Mouse (Mus musculus): ENCODE data around the gene Otx2. TPM values are rescaled to one million over a fixed set of nuclear protein-coding genes. Genes with fewer than 3 reads are reported as not detected.

Otx2 gene
- polyA plus RNA-seq, 2 experiments = 0.07 TPM; not detected in 1

DNA sequence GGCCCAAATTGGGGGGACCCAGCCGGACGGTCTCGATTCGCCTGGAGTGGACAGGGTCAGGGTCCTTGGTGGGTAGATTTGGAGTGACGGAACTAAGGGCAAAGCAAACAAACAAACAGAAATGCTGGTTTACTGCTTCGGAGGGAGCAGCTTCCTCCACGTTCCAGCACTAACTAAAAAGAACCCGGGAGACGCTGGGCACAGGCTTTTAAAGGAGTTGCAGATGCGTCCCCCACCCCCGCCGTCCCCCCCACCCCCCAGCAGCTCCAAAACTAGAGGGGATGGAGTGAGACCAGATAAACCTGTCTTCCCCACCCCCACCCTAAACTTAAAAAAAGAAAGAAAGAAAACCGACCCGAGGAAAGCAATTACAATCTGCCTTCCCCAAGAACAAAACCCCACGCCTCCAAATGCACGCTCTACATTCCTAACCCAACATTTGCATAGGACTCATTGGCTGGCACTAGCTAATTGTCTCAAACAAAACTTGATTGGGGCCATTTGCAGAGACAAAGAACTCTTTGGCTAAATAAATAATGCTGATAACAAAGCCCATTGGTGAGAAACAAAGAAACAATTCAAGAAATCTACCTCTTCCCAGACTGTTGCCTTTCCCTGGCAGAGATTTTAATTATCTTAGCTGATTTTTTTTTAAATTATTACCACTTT, 10.9 kb downstream of the Otx2 start:
- no peaks in the 10 kb centered on the region for H3K36me3 ChIP-seq (replicated peaks; ENCODE audit: control insufficient read depth, insufficient read depth, low read depth)
- H3K4me1 ChIP-seq (replicated peaks; ENCODE audit: control insufficient read depth in 2 of 2, insufficient read depth in 2 of 2, low read length in 1 of 2) = no peaks in the 10 kb centered on the region
- ATAC-seq (ENCODE audit: insufficient read depth) (no peak), DNase-seq (ENCODE audit: low read depth in 3 of 3, low spot score in 3 of 3) (no peak)
- no peak overlapping the region for H3K9ac ChIP-seq (replicated peaks)
- H3K27me3 ChIP-seq (ENCODE audit: control insufficient read depth, insufficient read depth, low read length) = peaks cover 92% of the 10 kb centered on the region
- no peak overlapping the region for H3K27ac ChIP-seq
- H3K9me3 ChIP-seq (ENCODE audit: control insufficient read depth, low read length) = no peaks in the 10 kb centered on the region
- H3K4me2 ChIP-seq (ENCODE audit: low read depth) = no peak overlapping the region
- no peak overlapping the region for H3K4me3 ChIP-seq (ENCODE audit: insufficient read depth in 1 of 2, low read depth in 2 of 2, low read length in 2 of 2)
- WGBS (ENCODE audit: insufficient replicate concordance) = 5% methylated on average over 16 of the region's 16 CpGs
- TF ChIP-seq CTCF (IDR thresholded peaks at IDR 0.05; ENCODE audit: low read depth) = no peak
- no peak for TF ChIP-seq EP300 (IDR thresholded peaks at IDR 0.05; ENCODE audit: low read depth)

DNA sequence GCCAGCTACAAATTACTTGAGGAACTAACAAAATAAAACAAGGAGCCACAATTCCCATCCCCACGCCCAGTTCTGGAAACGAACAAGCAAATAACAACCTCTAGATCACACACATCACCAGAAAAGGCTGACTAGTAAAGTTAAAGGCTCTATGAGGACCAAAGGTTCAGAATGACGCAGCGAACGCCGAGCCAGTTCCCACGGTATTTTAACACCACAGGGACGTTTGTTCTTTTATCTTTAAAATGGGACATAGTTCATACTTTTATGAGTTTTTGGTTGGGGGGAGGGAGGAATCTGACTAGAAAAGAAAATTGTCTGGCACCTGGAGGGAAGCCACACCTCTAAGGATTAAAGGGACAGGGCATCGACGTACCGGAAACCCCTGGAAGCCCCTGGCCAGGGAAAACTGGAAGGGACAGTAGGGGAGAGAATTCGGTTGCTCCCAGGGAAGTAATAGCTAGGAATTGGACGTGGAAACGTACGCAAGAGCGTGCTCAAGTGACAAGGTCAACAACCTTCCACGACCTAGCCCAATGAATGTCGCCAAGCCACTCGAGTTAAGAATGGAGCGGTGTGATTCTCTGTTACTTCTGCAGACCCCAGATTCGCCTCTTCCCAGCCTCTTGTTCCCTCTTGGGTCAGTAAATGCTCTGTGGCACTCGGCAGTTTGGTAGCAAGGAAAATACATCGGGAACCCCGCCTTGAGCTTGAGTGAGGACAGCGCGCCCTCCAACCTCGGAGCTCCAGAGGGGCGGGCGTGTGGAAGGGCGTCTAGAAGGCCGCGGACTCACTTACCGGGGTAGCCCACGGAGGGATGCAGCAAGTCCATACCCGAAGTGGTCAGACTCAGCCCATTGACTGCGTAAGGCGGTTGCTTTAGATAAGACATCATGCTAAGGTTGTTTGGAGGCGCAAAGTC, 11.7 kb downstream of the Otx2 start:
- Histone ChIP-seq H3K27me3 (ENCODE audit: control insufficient read depth, insufficient read depth, low read length) (peaks cover 91% of the 10 kb centered on the region), H3K36me3 (replicated peaks; ENCODE audit: control insufficient read depth, insufficient read depth, low read depth) (no peaks in the 10 kb centered on the region), H3K27ac (no peak overlapping the region), H3K9me3 (ENCODE audit: control insufficient read depth, low read length) (no peaks in the 10 kb centered on the region), H3K4me3 (ENCODE audit: insufficient read depth in 1 of 2, low read depth in 2 of 2, low read length in 2 of 2) (no peak overlapping the region), H3K9ac (replicated peaks) (no peak overlapping the region), H3K4me2 (ENCODE audit: low read depth) (no peak overlapping the region), H3K4me1 (replicated peaks; ENCODE audit: control insufficient read depth in 2 of 2, insufficient read depth in 2 of 2, low read length in 1 of 2) (no peaks in the 10 kb centered on the region)
- DNase-seq (ENCODE audit: low read depth in 3 of 3, low spot score in 3 of 3) (no peak), ATAC-seq (ENCODE audit: insufficient read depth) (no peak)
- TF ChIP-seq CTCF (IDR thresholded peaks at IDR 0.05; ENCODE audit: low read depth) (no peak), EP300 (IDR thresholded peaks at IDR 0.05; ENCODE audit: low read depth) (no peak)
- 6% methylated on average over 38 of the region's 38 CpGs for WGBS (ENCODE audit: insufficient replicate concordance)

DNA sequence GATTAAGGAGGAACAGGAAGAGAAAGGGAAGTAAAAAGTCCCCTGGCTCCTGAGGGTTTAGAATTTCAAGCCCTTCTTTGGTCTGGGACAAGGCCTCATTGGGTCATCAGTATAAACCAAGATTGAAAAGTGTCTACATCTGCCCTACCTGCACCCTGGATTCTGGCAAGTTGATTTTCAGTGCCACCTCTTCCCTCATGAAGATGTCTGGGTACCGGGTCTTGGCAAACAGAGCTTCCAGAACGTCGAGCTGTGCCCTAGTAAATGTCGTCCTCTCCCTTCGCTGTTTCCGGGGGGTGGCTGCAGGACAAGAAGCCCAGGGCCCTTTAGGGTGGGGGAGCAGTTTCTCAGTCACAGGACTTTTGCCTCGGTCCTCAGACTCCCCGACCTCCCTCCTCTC, 12.5 kb downstream of the Otx2 start:
- WGBS (ENCODE audit: insufficient replicate concordance) = 12% methylated on average over 8 of the region's 8 CpGs
- no peaks in the 10 kb centered on the region for H3K4me1 ChIP-seq (replicated peaks; ENCODE audit: control insufficient read depth in 2 of 2, insufficient read depth in 2 of 2, low read length in 1 of 2)

DNA sequence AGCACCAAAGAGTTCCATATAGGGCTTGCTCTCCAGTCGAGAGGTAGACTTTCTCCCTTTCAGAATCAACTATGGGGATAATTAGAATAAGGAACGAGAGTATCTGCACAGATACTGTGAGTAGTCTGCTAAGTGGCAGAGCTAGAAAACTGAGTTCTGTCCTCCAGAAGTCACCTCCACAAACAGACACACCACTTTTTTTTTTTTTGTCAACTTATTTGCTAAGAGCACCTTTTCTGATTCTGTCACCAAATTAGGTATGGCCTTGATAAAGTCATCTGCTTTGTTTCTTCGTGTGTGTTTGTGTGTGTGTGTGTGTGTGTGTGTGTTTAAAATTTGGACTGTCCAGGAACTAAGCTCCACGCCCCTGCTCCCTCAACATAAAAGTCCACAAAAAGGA, 13.0 kb downstream of the Otx2 start:
- Histone ChIP-seq H3K9ac (replicated peaks) (no peak overlapping the region), H3K9me3 (ENCODE audit: control insufficient read depth, low read length) (no peaks in the 10 kb centered on the region), H3K4me3 (ENCODE audit: insufficient read depth in 1 of 2, low read depth in 2 of 2, low read length in 2 of 2) (no peak overlapping the region), H3K27me3 (ENCODE audit: control insufficient read depth, insufficient read depth, low read length) (peaks cover 91% of the 10 kb centered on the region), H3K36me3 (replicated peaks; ENCODE audit: control insufficient read depth, insufficient read depth, low read depth) (no peaks in the 10 kb centered on the region), H3K4me2 (ENCODE audit: low read depth) (no peak overlapping the region), H3K27ac (no peak overlapping the region), H3K4me1 (replicated peaks; ENCODE audit: control insufficient read depth in 2 of 2, insufficient read depth in 2 of 2, low read length in 1 of 2) (no peaks in the 10 kb centered on the region)
- TF ChIP-seq EP300 (IDR thresholded peaks at IDR 0.05; ENCODE audit: low read depth) (no peak), CTCF (IDR thresholded peaks at IDR 0.05; ENCODE audit: low read depth) (no peak)
- 38% methylated on average over 4 of the region's 4 CpGs for WGBS (ENCODE audit: insufficient replicate concordance)
- ATAC-seq (ENCODE audit: insufficient read depth) (no peak), DNase-seq (ENCODE audit: low read depth in 3 of 3, low spot score in 3 of 3) (no peak)

More for the DNA sequence above, 12.5 kb downstream of the Otx2 start:
- H3K4me2 ChIP-seq (ENCODE audit: low read depth) = no peak overlapping the region
- H3K27ac ChIP-seq = no peak overlapping the region
- H3K9me3 ChIP-seq (ENCODE audit: control insufficient read depth, low read length) = no peaks in the 10 kb centered on the region
- H3K27me3 ChIP-seq (ENCODE audit: control insufficient read depth, insufficient read depth, low read length) = peaks cover 91% of the 10 kb centered on the region
- TF ChIP-seq CTCF (IDR thresholded peaks at IDR 0.05; ENCODE audit: low read depth) (no peak), EP300 (IDR thresholded peaks at IDR 0.05; ENCODE audit: low read depth) (no peak)
- no peak for DNase-seq (ENCODE audit: low read depth in 3 of 3, low spot score in 3 of 3)
- no peak for ATAC-seq (ENCODE audit: insufficient read depth)
- no peak overlapping the region for H3K4me3 ChIP-seq (ENCODE audit: insufficient read depth in 1 of 2, low read depth in 2 of 2, low read length in 2 of 2)
- no peaks in the 10 kb centered on the region for H3K36me3 ChIP-seq (replicated peaks; ENCODE audit: control insufficient read depth, insufficient read depth, low read depth)
- H3K9ac ChIP-seq (replicated peaks) = no peak overlapping the region

DNA sequence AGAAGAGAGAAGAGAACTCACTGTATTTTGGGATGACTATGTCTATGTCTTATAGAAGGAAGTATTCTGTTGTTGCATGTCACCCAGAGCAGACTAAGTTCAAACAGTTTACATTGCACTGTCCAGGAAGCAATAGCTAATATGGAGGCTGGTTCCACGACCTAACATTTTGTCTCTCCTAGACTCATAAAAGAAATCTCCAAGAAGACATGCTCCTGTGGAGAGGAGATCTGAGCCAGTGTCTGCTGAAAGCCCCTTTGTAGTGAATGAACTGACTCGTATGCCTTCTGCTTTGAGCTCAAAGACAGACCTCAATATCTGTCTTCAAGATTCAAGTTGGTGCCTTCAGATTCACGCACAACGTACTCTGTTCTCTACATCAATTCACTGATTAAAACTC, 14.0 kb downstream of the Otx2 start:
- 43% methylated on average over 4 of the region's 4 CpGs for WGBS (ENCODE audit: insufficient replicate concordance)
- H3K36me3 ChIP-seq (replicated peaks; ENCODE audit: control insufficient read depth, insufficient read depth, low read depth) = no peaks in the 10 kb centered on the region
- no peaks in the 10 kb centered on the region for H3K9me3 ChIP-seq (ENCODE audit: control insufficient read depth, low read length)
- no peak overlapping the region for H3K9ac ChIP-seq (replicated peaks)
- no peak for ATAC-seq (ENCODE audit: insufficient read depth)
- no peaks in the 10 kb centered on the region for H3K4me1 ChIP-seq (replicated peaks; ENCODE audit: control insufficient read depth in 2 of 2, insufficient read depth in 2 of 2, low read length in 1 of 2)
- H3K4me3 ChIP-seq (ENCODE audit: insufficient read depth in 1 of 2, low read depth in 2 of 2, low read length in 2 of 2) = no peak overlapping the region
- no peak for TF ChIP-seq EP300 (IDR thresholded peaks at IDR 0.05; ENCODE audit: low read depth)
- TF ChIP-seq CTCF (IDR thresholded peaks at IDR 0.05; ENCODE audit: low read depth) = no peak
- DNase-seq (ENCODE audit: low read depth in 3 of 3, low spot score in 3 of 3) = no peak
- peaks cover 91% of the 10 kb centered on the region for H3K27me3 ChIP-seq (ENCODE audit: control insufficient read depth, insufficient read depth, low read length)
- no peak overlapping the region for H3K4me2 ChIP-seq (ENCODE audit: low read depth)
- no peak overlapping the region for H3K27ac ChIP-seq

All from liver, embryonic 14.5 days (tissue).